Mouse (Mus musculus): Measurements from ENCODE around the gene Fndc3b. TPM values are rescaled to one million over a fixed set of nuclear protein-coding genes. Genes with fewer than 3 reads are reported as not detected.

The Fndc3b gene
- polyA plus RNA-seq, 1 experiment from 2014 or later: 12.8 TPM

DNA sequence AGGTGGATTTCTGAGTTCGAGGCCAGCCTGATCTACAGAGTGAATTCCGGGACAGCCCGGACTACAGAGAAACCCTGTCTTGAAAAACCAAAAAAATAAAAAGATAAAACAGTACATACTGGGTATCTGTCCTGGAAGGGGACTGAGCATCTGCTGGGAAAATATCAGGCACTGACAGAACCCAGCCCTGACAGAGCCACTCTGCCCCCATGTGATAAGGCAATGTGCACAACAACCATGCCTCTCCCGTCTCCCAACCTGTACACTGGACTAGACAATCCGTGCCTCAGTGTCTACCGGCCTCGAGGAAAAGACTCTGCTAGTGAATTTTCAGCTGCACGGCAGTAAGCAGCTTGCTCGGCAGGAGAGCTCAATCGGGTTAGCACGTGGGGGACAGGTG is 97.3 kb downstream of the Fndc3b start:
- DNase-seq (ENCODE audit: low spot score) (no peak), ATAC-seq (ENCODE audit: low FRiP score) (no peak)
- Histone ChIP-seq H3K27me3 (ENCODE audit: control insufficient read depth, insufficient read depth, low read length) (no peaks in the 10 kb centered on the region), H3K4me3 (ENCODE audit: low read depth, low read length) (no peak overlapping the region), H3K4me2 (replicated peaks; ENCODE audit: low read depth, low read length) (no peak overlapping the region), H3K27ac (ENCODE audit: low read depth, low read length) (no peak overlapping the region), H3K9me3 (ENCODE audit: control insufficient read depth, low read length) (no peaks in the 10 kb centered on the region), H3K36me3 (ENCODE audit: control insufficient read depth, insufficient read depth, low read length) (no peaks in the 10 kb centered on the region), H3K9ac (ENCODE audit: low read depth, low read length) (no peak overlapping the region), H3K4me1 (replicated peaks; ENCODE audit: control insufficient read depth, insufficient read depth, low read length) (no peaks in the 10 kb centered on the region)
- 91% methylated on average over 11 of the region's 11 CpGs for WGBS

DNA sequence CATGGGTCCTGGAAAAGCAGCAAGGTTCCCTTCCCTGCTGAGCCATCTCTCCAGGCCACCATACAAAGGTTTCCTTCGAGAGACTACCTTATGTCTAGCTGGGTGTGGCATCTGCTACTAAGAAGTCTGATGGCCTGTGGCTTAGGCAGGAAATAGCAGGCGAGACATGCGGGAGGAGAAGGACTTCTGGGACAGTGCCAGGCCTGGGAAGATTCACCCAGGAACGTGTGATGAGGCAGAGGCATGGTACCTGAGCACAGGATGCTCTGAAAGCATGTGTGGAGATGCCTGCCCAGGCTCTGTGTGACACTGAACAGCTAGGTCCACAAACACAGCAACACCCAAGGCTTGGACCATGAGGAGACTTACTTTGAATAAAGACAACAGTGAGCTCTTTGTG is 98.1 kb downstream of the Fndc3b start:
- WGBS: 74% methylated on average over 4 of the region's 4 CpGs
- Histone ChIP-seq H3K36me3 (ENCODE audit: control insufficient read depth, insufficient read depth, low read length) (no peaks in the 10 kb centered on the region), H3K4me2 (replicated peaks; ENCODE audit: low read depth, low read length) (no peak overlapping the region), H3K27me3 (ENCODE audit: control insufficient read depth, insufficient read depth, low read length) (no peaks in the 10 kb centered on the region), H3K27ac (ENCODE audit: low read depth, low read length) (no peak overlapping the region), H3K9me3 (ENCODE audit: control insufficient read depth, low read length) (no peaks in the 10 kb centered on the region), H3K4me3 (ENCODE audit: low read depth, low read length) (no peak overlapping the region), H3K9ac (ENCODE audit: low read depth, low read length) (no peak overlapping the region), H3K4me1 (replicated peaks; ENCODE audit: control insufficient read depth, insufficient read depth, low read length) (no peaks in the 10 kb centered on the region)
- no peak for ATAC-seq (ENCODE audit: low FRiP score)
- no peak for DNase-seq (ENCODE audit: low spot score)

DNA sequence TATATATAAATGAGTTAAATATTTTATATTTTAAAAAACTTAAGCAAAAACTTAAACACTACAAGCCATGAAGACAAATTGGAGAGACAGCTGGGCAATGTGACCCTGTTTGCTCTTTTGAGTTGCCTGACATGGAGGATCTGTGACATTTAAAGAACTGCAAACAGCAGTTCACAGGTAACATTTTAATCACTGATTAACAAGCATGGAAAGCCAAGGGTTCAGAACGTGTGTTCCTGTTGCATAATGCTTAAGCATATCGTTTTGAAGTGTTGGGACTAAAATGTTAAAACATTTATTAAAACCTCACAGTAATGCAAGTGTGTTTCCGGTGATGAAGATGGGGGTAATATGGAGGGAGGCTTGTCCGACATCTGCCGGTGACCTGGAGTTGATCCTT is 99.1 kb downstream of the Fndc3b start:
- WGBS: 92% methylated on average over 5 of the region's 5 CpGs
- H3K4me1 ChIP-seq (replicated peaks; ENCODE audit: control insufficient read depth, insufficient read depth, low read length): no peaks in the 10 kb centered on the region
- ATAC-seq (ENCODE audit: low FRiP score): no peak

DNA sequence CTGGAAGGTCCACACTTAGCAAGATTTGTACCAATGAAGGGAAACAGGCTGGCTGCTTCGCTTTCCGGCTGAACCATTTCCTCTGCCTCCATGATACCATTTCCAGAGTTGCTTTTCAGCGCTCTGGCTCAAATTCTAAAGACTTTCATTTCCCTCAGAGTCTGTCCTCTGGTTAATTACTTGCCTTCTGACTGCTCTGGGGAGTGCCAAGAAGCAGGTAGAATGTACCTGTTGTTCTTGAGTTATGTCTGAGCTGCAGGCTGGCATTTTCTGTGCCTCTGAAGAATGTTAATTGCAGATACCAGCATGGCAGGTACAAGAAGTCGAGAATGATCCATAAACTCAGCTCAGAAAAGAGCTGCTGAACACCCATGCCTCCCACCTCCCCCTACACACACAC is 100.6 kb downstream of the Fndc3b start:
- Histone ChIP-seq H3K27ac (ENCODE audit: low read depth, low read length) (no peak overlapping the region), H3K36me3 (ENCODE audit: control insufficient read depth, insufficient read depth, low read length) (no peaks in the 10 kb centered on the region)

More for the DNA sequence above, 99.1 kb downstream of the Fndc3b start:
- Histone ChIP-seq H3K36me3 (ENCODE audit: control insufficient read depth, insufficient read depth, low read length) (no peaks in the 10 kb centered on the region), H3K9me3 (ENCODE audit: control insufficient read depth, low read length) (no peaks in the 10 kb centered on the region), H3K4me2 (replicated peaks; ENCODE audit: low read depth, low read length) (no peak overlapping the region), H3K4me3 (ENCODE audit: low read depth, low read length) (no peak overlapping the region), H3K27me3 (ENCODE audit: control insufficient read depth, insufficient read depth, low read length) (no peaks in the 10 kb centered on the region), H3K27ac (ENCODE audit: low read depth, low read length) (no peak overlapping the region), H3K9ac (ENCODE audit: low read depth, low read length) (no peak overlapping the region)
- no peak for DNase-seq (ENCODE audit: low spot score)

DNA sequence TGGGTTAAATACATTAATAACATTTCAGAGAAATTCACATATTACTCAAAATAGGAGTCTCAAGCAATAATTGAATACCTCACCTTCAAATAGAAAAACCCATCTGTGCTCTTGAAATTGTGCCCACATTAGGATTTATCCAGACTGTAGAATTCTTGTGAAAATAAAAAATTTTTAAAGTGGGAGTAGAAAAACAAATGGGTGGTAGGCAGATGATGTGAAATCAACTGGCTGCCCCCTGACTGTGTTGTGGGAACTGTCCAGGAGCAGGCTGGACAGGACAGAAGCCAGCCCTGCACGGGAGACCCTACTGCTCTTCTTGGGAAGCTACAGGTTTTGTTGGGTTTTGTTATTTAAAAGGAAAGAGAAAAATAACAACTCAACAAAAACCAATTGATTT is 101.0 kb downstream of the Fndc3b start:
- no peak overlapping the region for H3K9ac ChIP-seq (ENCODE audit: low read depth, low read length)
- H3K27ac ChIP-seq (ENCODE audit: low read depth, low read length): no peak overlapping the region
- H3K4me3 ChIP-seq (ENCODE audit: low read depth, low read length): no peak overlapping the region
- H3K9me3 ChIP-seq (ENCODE audit: control insufficient read depth, low read length): no peaks in the 10 kb centered on the region
- WGBS: 64% methylated on average over 1 of the region's 1 CpGs
- H3K4me1 ChIP-seq (replicated peaks; ENCODE audit: control insufficient read depth, insufficient read depth, low read length): no peaks in the 10 kb centered on the region
- no peaks in the 10 kb centered on the region for H3K36me3 ChIP-seq (ENCODE audit: control insufficient read depth, insufficient read depth, low read length)
- DNase-seq (ENCODE audit: low spot score) (no peak), ATAC-seq (ENCODE audit: low FRiP score) (no peak)
- H3K4me2 ChIP-seq (replicated peaks; ENCODE audit: low read depth, low read length): no peak overlapping the region
- no peaks in the 10 kb centered on the region for H3K27me3 ChIP-seq (ENCODE audit: control insufficient read depth, insufficient read depth, low read length)

More for the DNA sequence above, 100.6 kb downstream of the Fndc3b start:
- DNase-seq (ENCODE audit: low spot score) (no peak), ATAC-seq (ENCODE audit: low FRiP score) (no peak)
- Histone ChIP-seq H3K4me2 (replicated peaks; ENCODE audit: low read depth, low read length) (no peak overlapping the region), H3K9ac (ENCODE audit: low read depth, low read length) (no peak overlapping the region), H3K9me3 (ENCODE audit: control insufficient read depth, low read length) (no peaks in the 10 kb centered on the region), H3K4me3 (ENCODE audit: low read depth, low read length) (no peak overlapping the region), H3K4me1 (replicated peaks; ENCODE audit: control insufficient read depth, insufficient read depth, low read length) (no peaks in the 10 kb centered on the region), H3K27me3 (ENCODE audit: control insufficient read depth, insufficient read depth, low read length) (no peaks in the 10 kb centered on the region)
- WGBS: 85% methylated on average over 4 of the region's 4 CpGs

DNA sequence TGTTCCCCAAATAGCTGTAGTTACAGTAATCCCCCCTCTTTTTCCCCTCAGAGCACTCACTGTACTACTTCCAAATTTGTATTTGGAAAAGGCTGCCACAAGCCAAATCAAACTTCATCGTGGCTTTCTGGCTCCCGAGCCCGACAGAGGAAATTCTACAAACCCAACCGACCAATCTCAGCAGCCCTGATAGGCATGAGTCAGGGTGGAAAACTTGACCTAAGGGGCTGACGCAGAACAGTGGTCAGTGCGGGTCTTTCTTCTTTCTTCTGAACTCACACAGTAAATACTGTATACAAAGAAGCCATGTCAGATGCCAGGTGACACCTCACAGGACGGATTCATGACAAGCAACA is 103.3 kb downstream of the Fndc3b start:
- Histone ChIP-seq H3K4me3 (ENCODE audit: low read depth, low read length) (no peak overlapping the region), H3K9me3 (ENCODE audit: control insufficient read depth, low read length) (no peaks in the 10 kb centered on the region), H3K4me1 (replicated peaks; ENCODE audit: control insufficient read depth, insufficient read depth, low read length) (no peaks in the 10 kb centered on the region), H3K27me3 (ENCODE audit: control insufficient read depth, insufficient read depth, low read length) (no peaks in the 10 kb centered on the region), H3K4me2 (replicated peaks; ENCODE audit: low read depth, low read length) (no peak overlapping the region), H3K9ac (ENCODE audit: low read depth, low read length) (no peak overlapping the region), H3K27ac (ENCODE audit: low read depth, low read length) (peak overlapping the region; percentile 18; the same call in 1 of the 2 replicates), H3K36me3 (ENCODE audit: control insufficient read depth, insufficient read depth, low read length) (no peaks in the 10 kb centered on the region)
- no peak for DNase-seq (ENCODE audit: low spot score)
- 75% methylated on average over 7 of the region's 7 CpGs for WGBS
- ATAC-seq (ENCODE audit: low FRiP score): no peak

DNA sequence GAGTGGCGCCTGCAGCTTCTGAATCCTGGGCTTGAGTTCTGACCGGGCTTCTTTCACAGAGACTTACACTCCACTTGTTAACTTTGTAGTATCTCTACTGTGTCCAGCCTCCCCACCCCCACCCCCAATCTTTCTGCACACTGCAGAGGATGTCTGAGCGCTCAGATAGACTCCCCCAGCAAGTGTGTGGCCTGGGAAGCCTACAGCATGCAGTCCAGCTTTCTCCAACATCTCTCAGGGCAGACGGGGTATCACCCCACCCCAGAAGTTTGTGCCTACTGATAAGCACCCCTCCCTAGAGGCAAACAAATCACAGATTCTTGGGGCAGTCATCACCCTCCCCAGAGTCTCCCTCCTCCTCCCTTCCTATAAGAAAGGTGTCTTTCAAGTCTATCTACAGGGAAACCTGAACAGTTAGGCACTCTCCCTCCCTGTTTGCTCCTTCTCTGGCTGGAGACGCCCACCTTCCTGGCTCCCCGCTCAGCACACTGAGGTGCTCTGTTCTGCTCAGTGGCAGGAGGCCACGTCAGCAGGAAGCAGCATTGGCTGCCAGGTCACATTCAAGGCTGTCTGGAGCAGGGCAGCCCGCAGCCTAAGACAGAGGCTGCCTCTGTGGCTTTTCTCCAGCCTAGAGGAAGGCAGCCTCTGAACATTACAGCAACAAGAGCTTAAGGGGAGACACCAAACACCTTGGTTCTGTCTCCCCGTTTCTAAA is 103.9 kb downstream of the Fndc3b start:
- no peaks in the 10 kb centered on the region for H3K4me1 ChIP-seq (replicated peaks; ENCODE audit: control insufficient read depth, insufficient read depth, low read length)
- H3K27ac ChIP-seq (ENCODE audit: low read depth, low read length): peak overlapping the region; percentile 18; the same call in 1 of the 2 replicates
- ATAC-seq (ENCODE audit: low FRiP score): 0 out of 2 replicates have a peak, but pooled peaks have one; percentile 49
- H3K4me2 ChIP-seq (replicated peaks; ENCODE audit: low read depth, low read length): no peak overlapping the region
- H3K9me3 ChIP-seq (ENCODE audit: control insufficient read depth, low read length): no peaks in the 10 kb centered on the region
- no peak overlapping the region for H3K4me3 ChIP-seq (ENCODE audit: low read depth, low read length)
- 58% methylated on average over 9 of the region's 9 CpGs for WGBS
- no peak overlapping the region for H3K9ac ChIP-seq (ENCODE audit: low read depth, low read length)
- no peaks in the 10 kb centered on the region for H3K27me3 ChIP-seq (ENCODE audit: control insufficient read depth, insufficient read depth, low read length)
- DNase-seq (ENCODE audit: low spot score): no peak
- H3K36me3 ChIP-seq (ENCODE audit: control insufficient read depth, insufficient read depth, low read length): no peaks in the 10 kb centered on the region

DNA sequence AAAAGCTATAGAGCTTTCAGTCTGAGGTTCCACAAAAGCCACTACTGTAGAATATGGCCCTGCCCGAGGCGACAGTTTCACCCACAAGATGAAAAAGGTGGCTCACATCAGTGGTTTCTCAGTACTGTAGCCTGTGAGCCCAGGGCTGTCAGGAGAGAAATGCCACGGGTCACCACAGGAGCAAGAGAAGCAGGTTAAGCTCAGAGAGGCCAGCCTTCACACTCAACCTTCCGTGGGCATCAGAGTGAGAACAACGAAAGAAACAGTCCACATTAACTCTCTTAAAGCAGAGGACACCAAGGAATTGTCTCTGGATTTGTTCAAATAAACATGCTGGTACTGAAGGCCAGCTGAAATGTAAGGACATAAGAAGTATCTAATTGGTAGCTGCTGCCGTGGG is 104.5 kb downstream of the Fndc3b start:
- WGBS: 85% methylated on average over 6 of the region's 6 CpGs
- Histone ChIP-seq H3K9ac (ENCODE audit: low read depth, low read length) (no peak overlapping the region), H3K4me2 (replicated peaks; ENCODE audit: low read depth, low read length) (no peak overlapping the region), H3K27me3 (ENCODE audit: control insufficient read depth, insufficient read depth, low read length) (no peaks in the 10 kb centered on the region), H3K36me3 (ENCODE audit: control insufficient read depth, insufficient read depth, low read length) (no peaks in the 10 kb centered on the region), H3K4me1 (replicated peaks; ENCODE audit: control insufficient read depth, insufficient read depth, low read length) (no peaks in the 10 kb centered on the region), H3K27ac (ENCODE audit: low read depth, low read length) (no peak overlapping the region), H3K4me3 (ENCODE audit: low read depth, low read length) (no peak overlapping the region), H3K9me3 (ENCODE audit: control insufficient read depth, low read length) (no peaks in the 10 kb centered on the region)
- ATAC-seq (ENCODE audit: low FRiP score) (no peak), DNase-seq (ENCODE audit: low spot score) (no peak)

DNA sequence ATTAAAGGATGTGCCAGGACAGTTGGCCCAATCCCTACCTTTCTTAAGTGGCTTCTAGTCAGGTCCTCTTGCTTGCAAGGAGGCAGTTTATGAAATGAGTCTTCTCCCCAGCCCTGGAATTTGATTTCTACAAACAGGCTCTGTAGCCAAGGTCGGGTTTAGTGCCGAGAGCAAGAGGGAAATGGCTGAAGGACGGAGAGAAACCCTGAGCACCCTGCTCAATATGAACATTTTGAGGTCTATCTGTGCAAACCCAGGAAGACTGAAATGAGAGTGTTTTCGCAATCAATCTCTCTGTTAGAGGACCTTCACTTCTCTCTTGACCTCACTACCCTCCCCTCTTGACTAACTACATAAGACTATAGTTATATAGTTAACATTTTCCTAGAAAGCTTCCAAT is 105.5 kb downstream of the Fndc3b start:
- Histone ChIP-seq H3K4me2 (replicated peaks; ENCODE audit: low read depth, low read length) (no peak overlapping the region), H3K9me3 (ENCODE audit: control insufficient read depth, low read length) (no peaks in the 10 kb centered on the region), H3K36me3 (ENCODE audit: control insufficient read depth, insufficient read depth, low read length) (no peaks in the 10 kb centered on the region), H3K4me3 (ENCODE audit: low read depth, low read length) (no peak overlapping the region), H3K9ac (ENCODE audit: low read depth, low read length) (no peak overlapping the region), H3K27ac (ENCODE audit: low read depth, low read length) (no peak overlapping the region), H3K4me1 (replicated peaks; ENCODE audit: control insufficient read depth, insufficient read depth, low read length) (no peaks in the 10 kb centered on the region), H3K27me3 (ENCODE audit: control insufficient read depth, insufficient read depth, low read length) (no peaks in the 10 kb centered on the region)
- no peak for DNase-seq (ENCODE audit: low spot score)
- ATAC-seq (ENCODE audit: low FRiP score): no peak
- WGBS: 86% methylated on average over 4 of the region's 4 CpGs

All from hindbrain, embryonic 11.5 days (tissue).